Mouse (Mus musculus) adrenal gland, adult 18-20 months (tissue): Measurements from ENCODE around the gene Lrp1. TPM values are rescaled to one million over a fixed set of nuclear protein-coding genes. Genes with fewer than 3 reads are reported as not detected.

ENCODE experiments used
- DNase-seq, 2 experiments: peaks; one replicate each; pipeline ENCODE4 v3.0.0; 2021 to 2022; ENCODE audit warnings: low spot score in 2 of 2
- total RNA-seq, 2 experiments: library from RNA; stranded (reverse); gene quantifications; 1 replicate in 1 of 2; 2 replicates in 1 of 2; pipeline ENCODE4 v1.2.3; 2021

Lrp1 gene
- total RNA-seq, 2 experiments from 2014 or later, result 145 to 148 TPM

DNA sequence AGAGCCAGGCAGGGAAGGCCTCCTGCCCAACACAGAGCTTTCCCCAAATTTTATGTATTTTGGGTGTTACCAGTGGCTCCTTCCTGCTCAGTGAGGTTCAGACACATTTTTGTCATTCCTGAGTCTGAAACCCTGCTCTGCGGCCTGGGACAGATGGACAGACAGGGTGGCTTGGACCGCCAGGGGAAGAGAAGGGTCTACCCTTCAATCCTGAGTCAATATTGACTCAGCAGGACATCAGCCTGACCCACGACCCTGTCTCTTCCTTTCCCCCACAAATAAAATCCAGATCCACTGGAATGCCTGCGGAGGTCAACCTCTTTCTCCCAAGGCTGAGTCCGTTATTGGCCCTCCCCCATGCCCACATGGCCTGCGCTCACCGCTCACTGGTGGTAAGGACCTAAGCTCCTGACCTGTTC lies 4.7 kb downstream of the Lrp1 start:
- DNase-seq, result no peak

DNA sequence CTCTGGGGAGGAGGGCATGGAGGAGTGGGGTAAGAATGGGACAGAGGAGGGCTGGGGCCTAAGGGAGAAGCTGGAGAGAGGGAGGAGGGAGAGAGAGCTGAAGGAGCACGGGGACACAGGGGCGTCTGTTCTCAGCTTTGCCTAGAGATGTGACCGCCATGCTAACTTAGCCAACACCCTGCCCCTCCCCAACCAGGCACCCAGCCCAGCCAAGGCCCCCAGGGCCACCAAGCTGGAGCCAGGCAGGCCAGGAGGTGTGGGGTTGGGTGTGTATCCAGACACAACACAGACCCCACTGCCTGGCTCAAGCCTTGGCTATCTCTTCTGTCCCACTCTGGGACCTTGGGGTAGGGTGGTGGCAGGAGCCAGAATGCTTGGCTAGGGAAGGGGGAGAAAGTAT lies 5.4 kb downstream of the Lrp1 start:
- DNase-seq, result peak in 1 of 2 experiments; percentile 36

DNA sequence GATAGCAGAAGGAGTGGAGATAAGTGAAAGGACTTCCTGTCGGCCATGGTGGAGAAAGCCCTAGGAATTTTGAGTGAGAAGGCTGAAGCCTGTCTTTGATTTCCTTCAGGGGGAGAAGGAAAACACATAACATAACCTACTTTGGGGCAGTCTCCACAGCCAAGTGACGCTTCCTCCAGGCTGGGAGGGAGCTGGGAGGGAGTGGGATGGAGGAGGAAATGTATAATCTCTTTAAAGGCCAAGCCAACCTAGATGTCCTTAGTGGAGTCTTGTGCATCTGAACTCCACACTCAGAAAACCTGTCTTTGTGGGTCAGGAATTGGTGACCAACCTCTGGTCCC lies 5.9 kb downstream of the Lrp1 start:
- no peak for DNase-seq

DNA sequence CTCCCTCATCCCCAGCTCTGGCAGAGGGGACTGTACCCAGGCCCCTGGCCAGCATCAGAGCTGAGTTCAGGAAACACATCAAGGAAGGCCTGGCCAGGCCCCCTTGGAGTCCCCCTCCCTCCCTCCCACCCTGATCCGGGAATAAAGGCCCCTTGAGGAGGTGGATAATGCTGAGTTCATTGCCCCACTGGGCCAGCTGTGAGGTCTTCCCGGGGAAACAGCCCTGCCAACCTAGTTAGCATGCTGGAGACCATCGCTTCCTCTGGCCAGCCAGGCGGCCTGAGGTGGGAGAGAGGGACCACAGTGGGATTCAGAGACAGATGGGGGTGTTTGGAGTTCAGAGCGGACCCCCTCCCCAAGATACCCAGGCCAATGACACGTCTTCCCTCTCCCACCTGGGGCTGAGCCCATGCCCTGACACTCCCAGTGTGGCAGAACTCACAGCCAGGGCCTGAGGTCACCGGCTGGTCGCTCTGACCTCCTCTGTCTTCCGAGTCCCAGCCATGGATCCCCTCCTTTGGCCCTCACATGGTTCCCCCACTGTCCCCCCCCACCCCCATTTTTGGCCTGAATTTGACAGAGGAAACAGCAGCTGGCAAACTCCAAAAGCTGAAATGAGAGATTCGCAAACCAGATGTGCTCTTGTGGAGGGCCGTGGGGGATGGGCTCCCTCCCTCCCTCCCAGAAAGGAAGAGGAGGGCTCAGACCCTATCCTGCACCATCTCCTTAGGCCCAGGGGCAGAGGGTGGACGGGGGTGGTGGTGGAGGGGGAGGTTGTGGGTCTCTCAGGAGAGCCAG lies 6.5 kb downstream of the Lrp1 start:
- no peak for DNase-seq

DNA sequence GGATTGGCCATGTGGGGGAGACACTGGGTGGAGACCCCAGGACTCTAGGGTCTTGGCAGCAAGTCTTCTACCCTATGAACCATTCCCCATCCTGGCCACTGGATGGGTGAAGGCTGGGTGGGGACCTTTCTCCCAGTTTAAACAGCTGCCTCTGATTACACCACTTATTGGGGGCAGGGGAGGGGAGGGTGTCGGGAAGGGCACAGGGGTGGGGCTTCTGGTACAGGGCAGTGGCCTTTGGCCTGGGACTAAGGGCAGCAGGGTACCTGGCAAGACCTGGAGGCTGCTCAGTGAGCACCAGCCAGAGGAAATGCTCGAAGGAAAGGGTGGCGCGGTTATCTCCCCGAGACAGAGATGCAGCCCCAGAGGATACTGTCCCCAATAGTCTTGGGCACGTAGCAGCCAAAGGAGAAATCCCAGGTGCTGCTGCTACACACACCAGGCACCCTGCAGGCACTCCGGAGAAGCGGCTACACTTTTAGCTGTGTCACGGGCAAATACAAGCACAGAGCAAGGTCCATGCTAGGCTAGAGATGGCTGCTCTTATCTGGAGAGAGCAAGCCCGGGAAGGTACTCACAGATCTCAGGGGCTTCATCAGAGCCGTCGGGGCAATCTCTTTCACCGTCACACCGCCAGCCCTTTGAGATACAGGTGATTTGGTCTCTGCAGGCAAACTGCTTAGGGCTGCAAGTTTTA lies 8.7 kb downstream of the Lrp1 start:
- no peak for DNase-seq

DNA sequence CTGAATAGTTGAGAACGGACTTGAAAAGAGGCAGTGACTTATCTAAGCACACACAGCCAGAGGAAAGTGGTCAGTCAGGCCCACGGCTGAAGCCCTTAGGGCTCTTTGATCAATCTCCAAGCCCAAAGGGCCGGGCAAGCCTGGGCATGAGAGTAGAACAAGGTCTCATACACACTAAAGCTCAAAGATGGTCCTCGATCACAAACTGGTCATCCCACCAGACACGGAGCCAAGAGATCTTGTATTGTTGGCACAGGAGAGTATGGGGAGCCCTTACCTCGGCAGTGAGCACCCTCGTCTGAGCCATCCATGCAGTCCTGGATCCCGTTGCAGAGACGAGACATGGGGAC lies 10.9 kb downstream of the Lrp1 start:
- no peak for DNase-seq

DNA sequence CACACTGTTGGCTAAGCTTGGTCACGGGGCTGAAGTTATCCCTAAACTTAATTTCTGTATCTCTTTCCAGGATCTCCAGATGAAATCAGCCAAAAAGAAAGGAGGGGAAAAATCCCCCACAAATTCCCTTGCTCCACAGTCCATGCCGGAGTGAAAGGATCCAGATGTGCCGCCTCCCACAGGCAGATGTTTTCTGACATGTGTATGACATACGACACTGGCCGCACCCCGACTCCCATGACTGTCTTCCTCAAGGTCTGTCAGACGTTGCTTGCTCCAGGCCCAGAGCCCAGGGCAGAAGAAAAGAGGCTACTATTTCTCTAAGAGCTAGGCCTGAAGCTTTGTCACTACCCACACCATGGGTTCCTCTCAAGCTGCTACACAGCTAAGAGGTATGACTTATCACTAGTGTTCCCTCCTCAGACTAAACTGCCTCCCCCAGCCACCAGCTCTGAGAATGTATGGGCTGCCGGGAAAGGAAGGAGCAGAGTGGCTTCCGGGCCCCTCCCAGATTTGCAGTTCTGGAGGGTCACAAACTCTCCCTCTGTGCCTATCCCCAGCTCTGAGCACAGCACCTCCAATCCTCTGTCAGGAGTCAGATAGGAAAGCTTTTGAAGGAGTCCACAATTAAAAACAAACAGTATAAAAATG lies 11.4 kb downstream of the Lrp1 start:
- DNase-seq, result no peak

DNA sequence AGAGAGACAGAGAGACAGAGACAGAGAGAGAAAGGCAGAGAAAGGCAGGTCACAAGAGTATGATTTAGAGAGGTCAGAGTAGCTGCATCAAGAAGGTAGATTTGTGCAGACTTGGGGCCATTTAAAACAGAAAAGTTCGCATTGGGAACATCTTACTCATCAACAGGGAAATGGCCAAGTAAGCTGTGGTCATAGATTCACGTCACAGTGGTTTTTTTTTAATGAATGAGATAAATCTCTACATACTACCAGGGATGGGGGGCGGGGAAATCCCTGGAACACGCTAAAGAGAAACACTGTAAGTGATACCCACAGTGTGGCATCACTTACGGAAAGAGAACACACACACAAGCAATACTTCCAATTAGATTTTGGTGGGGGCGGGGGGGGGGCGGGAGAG lies 13.9 kb downstream of the Lrp1 start:
- no peak for DNase-seq

DNA sequence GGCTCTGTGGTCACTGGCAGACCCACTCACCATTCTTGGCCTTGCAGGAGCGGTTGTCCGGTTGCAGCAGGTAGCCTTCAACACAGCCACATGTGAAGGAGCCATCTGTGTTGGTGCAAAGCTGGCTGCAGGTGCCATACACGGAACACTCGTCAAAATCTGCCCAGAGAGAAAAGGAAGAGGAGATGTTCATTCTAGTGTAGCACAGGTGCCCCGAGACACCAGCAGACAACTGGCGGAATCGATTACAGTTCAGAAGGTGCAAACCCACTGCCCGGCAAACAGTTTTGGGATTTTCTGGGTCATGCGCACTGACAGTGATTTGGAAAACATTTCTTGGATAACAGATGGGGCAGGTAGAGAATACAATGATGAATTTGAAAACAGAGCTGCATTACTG lies 15.2 kb downstream of the Lrp1 start:
- DNase-seq, result no peak

DNA sequence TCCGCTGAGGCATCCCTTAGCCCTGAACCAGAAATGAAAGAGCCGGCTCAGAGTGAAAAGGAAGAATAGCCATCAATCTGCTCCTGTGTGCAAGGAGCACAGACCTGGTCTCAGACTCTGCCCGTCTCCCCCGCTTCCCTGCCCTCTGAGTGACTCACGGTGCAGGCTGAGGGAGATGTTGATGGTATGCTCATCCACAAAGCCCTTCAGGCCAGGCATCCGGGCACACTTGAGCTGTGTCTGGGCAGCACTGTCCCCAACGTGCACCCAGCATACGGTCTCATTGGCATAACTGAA lies 15.7 kb downstream of the Lrp1 start:
- DNase-seq, result no peak

DNA sequence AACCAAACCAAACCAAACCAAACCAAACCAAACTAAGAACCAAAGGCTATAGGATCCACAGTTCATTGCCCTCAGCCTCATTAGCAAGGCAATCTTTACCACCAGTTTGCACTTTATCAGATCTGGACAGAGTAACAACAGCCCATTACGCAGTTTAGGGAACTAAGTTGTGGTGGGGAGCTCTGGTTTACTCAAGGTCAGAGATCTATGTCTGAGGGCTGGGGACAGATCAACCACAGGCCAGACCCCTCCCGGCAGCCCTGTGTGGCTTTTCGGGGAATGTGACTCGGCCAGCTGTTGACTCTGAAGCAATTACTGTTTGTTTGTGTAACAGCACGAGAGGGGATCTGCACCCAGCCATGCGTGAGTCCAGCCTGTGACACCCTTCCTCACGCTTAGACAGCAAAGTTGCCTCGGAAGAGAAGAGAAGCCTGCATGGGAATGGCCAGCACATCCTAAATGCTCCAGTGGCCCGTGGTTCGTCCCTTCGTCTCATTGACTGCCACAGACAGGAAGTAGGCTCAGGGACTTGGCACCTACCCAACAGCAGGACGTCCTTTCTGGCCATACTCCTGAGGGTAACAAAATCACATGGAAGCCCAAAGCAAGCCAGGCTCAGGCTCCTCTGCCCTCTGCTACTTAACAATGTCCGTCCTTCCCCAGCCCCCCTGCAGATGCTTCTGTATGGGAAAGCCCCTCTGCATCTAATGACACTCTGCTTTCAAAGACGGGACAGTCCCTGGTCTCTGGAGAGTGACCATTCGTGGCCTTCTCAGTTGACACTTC lies 16.3 kb downstream of the Lrp1 start:
- DNase-seq, result no peak

DNA sequence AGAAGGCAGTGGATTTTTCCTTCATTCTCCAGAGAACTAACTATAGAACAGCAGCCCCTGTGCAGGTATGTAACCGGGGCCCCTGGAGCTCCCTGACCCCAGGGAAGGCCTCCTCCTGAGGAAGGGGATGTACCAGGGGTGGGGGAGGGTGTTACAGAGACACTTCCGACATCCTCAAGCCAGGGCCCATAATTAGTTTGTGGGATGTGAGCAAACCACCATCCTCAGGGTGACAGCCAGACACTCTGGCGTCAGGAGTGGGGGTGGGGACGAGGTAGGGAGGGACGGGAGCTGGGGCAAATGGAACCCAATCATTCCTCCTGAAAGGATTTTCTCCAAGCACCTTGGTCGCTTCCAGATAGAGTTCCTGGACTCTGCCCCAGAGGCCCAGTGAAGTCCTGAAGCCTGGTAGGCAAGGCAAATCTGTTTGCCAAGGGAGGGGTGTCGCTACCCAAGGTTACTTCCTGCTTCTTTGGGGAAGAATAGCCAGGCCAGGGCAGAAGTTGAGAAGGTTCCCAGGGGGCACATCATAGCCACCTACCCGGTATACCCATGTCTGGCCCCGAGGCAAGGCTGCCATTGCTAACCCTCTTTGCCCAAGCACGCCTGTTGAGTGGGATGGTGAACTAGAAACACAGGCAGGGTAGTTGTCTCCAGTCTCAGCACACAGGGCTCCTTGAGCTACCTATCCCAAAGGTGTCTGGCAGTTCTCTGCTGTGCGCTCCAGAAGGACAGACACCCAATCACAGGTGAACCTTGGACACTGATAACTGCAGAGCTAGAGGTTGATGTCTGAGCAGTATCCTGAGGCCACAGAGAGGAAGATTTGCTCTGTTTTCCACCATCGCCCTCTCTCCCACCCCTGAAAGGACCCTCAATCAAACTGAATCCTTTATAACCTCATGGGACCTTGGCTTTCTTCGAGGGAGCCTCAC lies 17.2 kb downstream of the Lrp1 start:
- DNase-seq, result no peak

DNA sequence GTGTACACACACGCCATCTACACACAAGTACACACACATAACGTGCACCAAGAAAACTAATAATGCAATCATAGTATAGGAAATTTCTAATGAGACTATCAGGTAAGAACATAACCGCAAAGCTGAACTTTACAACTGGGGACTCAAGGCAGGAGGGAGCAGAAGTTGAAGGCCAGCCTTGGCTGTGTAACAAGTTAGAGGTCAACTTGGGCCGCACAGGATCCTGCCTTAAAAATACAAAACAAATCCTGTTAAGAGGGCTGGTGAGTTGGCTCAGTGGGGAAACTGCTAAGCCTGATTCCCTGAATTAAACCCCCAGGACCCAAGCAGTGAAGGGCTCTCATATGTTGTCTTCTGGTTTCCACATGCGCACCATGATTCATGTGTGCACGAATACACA lies 18.8 kb downstream of the Lrp1 start:
- DNase-seq, result no peak

DNA sequence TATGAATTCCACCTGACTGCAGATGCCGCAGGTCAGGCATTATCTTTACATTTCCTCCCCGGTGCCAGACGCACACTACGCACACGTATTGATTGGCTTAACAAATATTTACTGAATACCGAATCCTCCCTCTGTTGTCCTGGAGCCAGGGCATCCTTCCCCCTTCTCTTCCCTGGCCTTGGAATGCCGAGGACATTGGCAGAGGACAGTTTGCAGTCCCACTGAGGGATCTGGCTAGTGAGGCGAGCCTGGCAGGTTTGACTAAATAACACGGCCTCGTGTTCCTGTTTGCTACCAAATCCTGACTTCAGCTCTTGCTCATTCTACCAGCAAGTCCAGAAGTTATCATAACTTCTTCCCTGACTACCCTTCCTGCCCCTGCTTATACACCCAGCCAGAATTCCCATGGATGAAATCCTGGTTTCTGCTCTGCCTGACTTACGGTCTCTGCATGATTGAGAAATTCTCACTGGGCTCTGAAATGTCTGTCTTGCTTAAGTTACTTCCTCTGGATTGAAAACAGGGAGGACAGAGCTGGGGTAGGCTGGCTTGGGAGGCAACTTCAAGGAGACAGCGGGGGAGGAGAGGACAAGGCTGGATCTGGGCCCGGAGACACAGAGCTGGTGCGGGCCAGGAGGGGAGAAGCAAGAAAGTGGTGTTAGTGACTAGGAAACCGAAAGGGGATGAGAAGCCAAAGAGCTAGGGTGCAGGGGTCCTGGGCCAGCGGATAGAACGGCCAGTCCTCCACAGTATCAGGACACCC lies 21.0 kb downstream of the Lrp1 start:
- DNase-seq, result peak in 1 of 2 experiments; percentile 58

DNA sequence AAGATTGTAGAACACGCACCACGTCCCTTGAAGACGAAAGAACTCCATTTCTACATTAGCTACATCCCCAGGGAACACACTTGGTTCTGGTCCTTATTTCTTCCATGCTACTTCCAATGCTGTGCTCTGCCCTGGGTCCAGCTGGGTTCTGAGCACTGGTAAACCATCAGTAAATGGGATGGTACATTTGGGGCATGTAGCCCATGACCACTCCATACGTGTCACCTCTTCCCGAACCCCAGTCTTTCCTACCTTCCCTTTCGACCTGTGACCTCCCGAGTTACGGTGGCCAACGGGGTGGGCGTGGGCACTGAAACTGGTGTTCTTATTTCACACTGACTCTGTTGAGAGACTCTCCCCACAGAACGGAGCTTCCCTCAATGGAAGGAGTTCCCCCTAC lies 21.7 kb downstream of the Lrp1 start:
- no peak for DNase-seq

DNA sequence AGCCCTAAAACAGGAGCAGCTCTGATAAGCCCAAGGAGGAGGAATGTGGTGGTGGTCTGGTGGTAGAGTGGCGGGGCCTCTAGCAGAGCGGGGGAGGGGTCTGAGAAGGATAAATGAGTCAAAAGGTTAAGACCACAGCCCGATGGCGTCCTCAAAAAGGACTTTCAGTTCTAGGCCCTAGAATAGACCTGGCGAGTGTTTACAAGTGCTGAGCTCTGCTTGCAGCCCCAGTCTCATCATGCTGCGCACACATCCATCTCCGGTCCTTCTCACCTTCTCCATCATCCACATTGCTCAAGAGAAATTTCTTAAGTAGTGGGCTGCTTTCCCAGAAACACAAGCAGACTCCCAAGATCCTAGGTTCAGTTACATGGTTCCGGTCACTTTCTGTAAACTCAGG lies 22.3 kb downstream of the Lrp1 start:
- DNase-seq, result no peak

DNA sequence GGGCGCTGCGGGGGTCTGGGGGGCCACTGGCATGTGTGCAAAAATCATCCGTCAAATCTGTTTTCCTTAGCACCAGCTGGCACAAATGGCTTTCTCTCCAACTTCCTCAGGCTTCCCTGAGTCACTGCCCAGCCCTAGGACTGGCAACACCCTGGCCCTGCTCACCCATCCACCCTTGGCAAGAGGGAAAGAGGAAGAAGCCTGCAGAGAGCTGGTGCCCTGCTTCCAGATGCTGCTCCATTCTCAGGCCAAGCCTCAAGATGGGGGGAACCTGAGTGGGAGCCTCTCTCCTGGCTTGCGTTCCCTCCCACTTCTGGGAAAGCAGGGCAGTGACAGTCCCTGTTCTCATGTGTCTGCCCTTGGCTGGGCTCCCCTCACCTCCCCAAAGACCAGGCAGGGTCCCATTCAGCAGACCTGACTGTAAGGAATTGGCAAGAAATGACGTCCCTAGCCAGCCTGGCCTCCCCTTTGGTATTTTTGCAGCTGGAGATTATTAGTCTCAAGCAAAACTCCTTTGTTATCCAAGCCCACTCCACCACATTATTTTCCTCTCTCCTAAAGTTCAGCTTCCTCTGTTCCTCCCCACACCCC lies 23.5 kb downstream of the Lrp1 start:
- DNase-seq, result no peak

DNA sequence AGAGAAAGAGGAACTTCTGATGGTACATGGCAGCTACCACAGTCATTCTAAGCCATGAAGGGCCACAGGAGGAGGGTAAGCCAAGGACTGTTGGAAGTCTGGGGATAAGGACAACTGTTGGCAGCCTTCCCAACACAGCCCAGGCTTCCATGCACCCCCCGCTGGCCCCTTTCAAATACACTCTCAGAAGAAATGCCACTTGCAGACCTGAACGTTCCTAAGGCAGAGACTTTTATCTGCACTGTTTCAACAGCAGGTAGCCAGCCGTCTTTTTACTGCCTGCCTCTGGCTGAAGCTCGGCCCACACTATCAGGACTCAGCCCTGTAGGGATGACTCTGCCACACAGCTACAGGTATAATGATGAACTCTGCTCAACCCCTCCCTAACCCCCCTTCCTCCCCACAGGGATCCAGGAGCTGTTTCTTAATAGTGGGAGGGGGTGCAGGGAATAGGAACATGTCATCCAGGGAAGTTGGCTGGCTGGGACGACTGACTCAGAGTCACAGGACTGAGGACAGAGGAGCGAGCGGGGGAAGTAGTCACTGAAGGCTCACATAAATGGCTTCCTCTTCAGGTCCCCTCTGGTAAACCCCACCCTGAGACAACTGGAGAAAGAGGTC lies 24.5 kb downstream of the Lrp1 start:
- DNase-seq, result no peak
